Mouse (Mus musculus) midbrain, embryonic 11.5 days (tissue): ENCODE measurements around the gene Fam240a. TPM values are rescaled to one million over a fixed set of nuclear protein-coding genes. Genes with fewer than 3 reads are reported as not detected.

Source experiments
- ATAC-seq: fragments of 200-750 bp; cut with Nextera tagmentation; 2 replicates; pipeline ENCODE4 v1.8.0; 2017; ENCODE audit warnings: moderate TSS enrichment, moderate library complexity; ENCODE audit not compliant: low FRiP score
- DNase-seq: peaks from one replicate; pipeline ENCODE4 v3.0.0; 2015; ENCODE audit warnings: low spot score; ENCODE audit errors: missing footprints
- H3K27ac ChIP-seq: fragments of 300-500 bp; sonication (generic); 2 replicates; pipeline ENCODE4 v1.5.1; 2014; ENCODE audit warnings: low read depth, low read length
- H3K27me3 ChIP-seq: fragments of 300-500 bp; sonication (generic); 2 replicates; pipeline ENCODE4 v1.6.1; 2014; ENCODE audit warnings: mild to moderate bottlenecking, low read length, moderate library complexity, mixed read lengths; ENCODE audit not compliant: control insufficient read depth, insufficient read depth
- H3K36me3 ChIP-seq: fragments of 300-500 bp; sonication (generic); 2 replicates; pipeline ENCODE4 v1.6.1; 2014; ENCODE audit warnings: mild to moderate bottlenecking, low read length, moderate library complexity, mixed read lengths; ENCODE audit not compliant: control insufficient read depth, insufficient read depth
- H3K4me1 ChIP-seq: fragments of 300-500 bp; sonication (generic); 2 replicates; pipeline ENCODE4 v1.6.1; 2014; ENCODE audit warnings: low read length; ENCODE audit not compliant: control insufficient read depth, insufficient read depth
- H3K4me2 ChIP-seq: fragments of 300-500 bp; sonication (generic); 2 replicates; pipeline ENCODE4 v1.6.1; 2014; ENCODE audit warnings: mild to moderate bottlenecking, moderate library complexity
- H3K4me3 ChIP-seq: fragments of 300-500 bp; sonication (generic); 2 replicates; pipeline ENCODE4 v1.5.1; 2014; ENCODE audit warnings: low read depth, low read length
- H3K9ac ChIP-seq: fragments of 300-500 bp; sonication (generic); 2 replicates; pipeline ENCODE4 v1.6.1; 2014; ENCODE audit warnings: low read length
- H3K9me3 ChIP-seq: fragments of 300-500 bp; sonication (generic); 2 replicates; pipeline ENCODE4 v1.6.1; 2016; ENCODE audit warnings: low read length; ENCODE audit not compliant: control insufficient read depth
- WGBS: fragments of 180-500 bp; shearing (Covaris S2); extraction: QIAGEN DNeasy Blood & Tissue Kit; methylation state at CpG from one replicate; pipeline ENCODE4 v1.1.7; 2014; 5-methylcytosine and 5-hydroxymethylcytosine counted together
- polyA plus RNA-seq: library from polyadenylated mRNA; unstranded; fragments of >200 nt; fragmentation: Nextera tagmentation; extraction: Ambion mirVana; gene quantifications from 2 replicates; pipeline ENCODE4 v1.2.1, GENCODE M21; 2014

The Fam240a gene
- polyA plus RNA-seq, 1 experiment from 2014 or later = not detected

GRCm38 (mm10) chr9:110907838-110908630 is 8.6 kb downstream of the Fam240a start:
- no peak overlapping the region for H3K9ac ChIP-seq
- no peak overlapping the region for H3K4me3 ChIP-seq
- H3K27ac ChIP-seq = no peak overlapping the region
- WGBS = 81% methylated on average over 4 of the region's 4 CpGs
- no peaks in the 10 kb centered on the region for H3K9me3 ChIP-seq
- ATAC-seq (no peak), DNase-seq (peak; percentile 71)
- H3K27me3 ChIP-seq = no peaks in the 10 kb centered on the region
- H3K4me2 ChIP-seq = no peak overlapping the region
- H3K36me3 ChIP-seq = no peaks in the 10 kb centered on the region
- H3K4me1 ChIP-seq = no peaks in the 10 kb centered on the region

- no peak overlapping the region for H3K4me2 ChIP-seq
- ATAC-seq = no peak
- no peak overlapping the region for H3K4me3 ChIP-seq
- H3K9ac ChIP-seq = no peak overlapping the region
- H3K4me1 ChIP-seq = no peaks in the 10 kb centered on the region
- 90% methylated on average over 11 of the region's 11 CpGs for WGBS
- no peaks in the 10 kb centered on the region for H3K36me3 ChIP-seq
- H3K9me3 ChIP-seq = no peaks in the 10 kb centered on the region
- no peak overlapping the region for H3K27ac ChIP-seq
- DNase-seq = no peak
- H3K27me3 ChIP-seq = no peaks in the 10 kb centered on the region
Measured at GRCm38 (mm10) chr9:110907201-110907837, 9.3 kb downstream of the Fam240a start.

DNA sequence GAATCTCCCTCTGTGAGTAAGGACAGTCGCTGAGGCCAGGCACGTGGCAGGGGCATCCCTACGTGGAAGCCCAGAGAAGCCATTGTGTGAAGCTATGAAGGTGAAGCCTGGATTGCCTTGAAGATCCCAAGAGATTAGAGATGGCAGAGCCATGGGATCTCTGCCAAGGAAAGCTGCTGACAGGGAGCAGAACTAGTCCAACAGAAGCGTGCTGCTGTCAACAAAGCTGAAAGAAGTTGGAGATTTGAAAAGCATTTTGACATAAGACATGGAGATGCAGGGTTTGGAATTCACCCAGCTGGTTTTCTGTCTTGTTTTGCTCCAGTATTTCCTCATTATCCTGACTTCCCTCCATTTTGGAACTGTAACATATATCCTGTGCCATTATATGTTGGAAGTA is 14.4 kb downstream of the Fam240a start:
- H3K9me3 ChIP-seq = no peaks in the 10 kb centered on the region
- no peak overlapping the region for H3K4me2 ChIP-seq
- DNase-seq (no peak), ATAC-seq (no peak)
- no peaks in the 10 kb centered on the region for H3K4me1 ChIP-seq
- no peaks in the 10 kb centered on the region for H3K36me3 ChIP-seq
- H3K9ac ChIP-seq = no peak overlapping the region
- H3K4me3 ChIP-seq = no peak overlapping the region
- H3K27me3 ChIP-seq = no peaks in the 10 kb centered on the region
- H3K27ac ChIP-seq = no peak overlapping the region
- WGBS = 89% methylated on average over 4 of the region's 4 CpGs

DNA sequence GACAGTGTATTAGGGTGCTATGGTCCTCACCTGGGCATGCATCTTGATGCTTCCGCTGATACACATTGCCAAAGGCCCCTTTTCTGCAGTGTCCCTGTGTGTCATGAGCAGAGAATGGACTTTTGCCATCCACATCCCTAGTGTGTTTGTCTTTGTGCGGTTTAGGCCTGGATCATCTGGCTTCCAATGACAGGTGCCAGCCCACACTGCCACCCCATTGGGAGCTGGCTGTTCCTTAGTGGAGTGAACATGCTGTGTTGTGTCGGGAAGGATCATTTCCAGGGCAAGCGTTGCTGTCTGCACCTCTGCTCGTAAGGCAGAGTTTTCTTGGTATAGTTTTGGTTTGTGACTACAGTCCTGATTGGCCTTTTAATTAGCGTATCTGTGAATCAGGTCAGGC is 15.5 kb downstream of the Fam240a start:
- H3K27ac ChIP-seq = no peak overlapping the region
- no peaks in the 10 kb centered on the region for H3K27me3 ChIP-seq
- no peaks in the 10 kb centered on the region for H3K4me1 ChIP-seq
- no peak for DNase-seq
- no peaks in the 10 kb centered on the region for H3K9me3 ChIP-seq
- no peak for ATAC-seq
- no peak overlapping the region for H3K4me2 ChIP-seq
- H3K36me3 ChIP-seq = no peaks in the 10 kb centered on the region
- no peak overlapping the region for H3K4me3 ChIP-seq
- WGBS = 91% methylated on average over 6 of the region's 6 CpGs
- no peak overlapping the region for H3K9ac ChIP-seq

- Histone ChIP-seq H3K4me2 (no peak overlapping the region), H3K9ac (no peak overlapping the region), H3K4me1 (no peaks in the 10 kb centered on the region), H3K4me3 (no peak overlapping the region), H3K36me3 (no peaks in the 10 kb centered on the region), H3K27ac (no peak overlapping the region), H3K9me3 (no peaks in the 10 kb centered on the region), H3K27me3 (no peaks in the 10 kb centered on the region)
- WGBS = 74% methylated on average over 10 of the region's 10 CpGs
- ATAC-seq (no peak), DNase-seq (no peak)
Measured at GRCm38 (mm10) chr9:110899451-110900008, 17.1 kb downstream of the Fam240a start.

DNA sequence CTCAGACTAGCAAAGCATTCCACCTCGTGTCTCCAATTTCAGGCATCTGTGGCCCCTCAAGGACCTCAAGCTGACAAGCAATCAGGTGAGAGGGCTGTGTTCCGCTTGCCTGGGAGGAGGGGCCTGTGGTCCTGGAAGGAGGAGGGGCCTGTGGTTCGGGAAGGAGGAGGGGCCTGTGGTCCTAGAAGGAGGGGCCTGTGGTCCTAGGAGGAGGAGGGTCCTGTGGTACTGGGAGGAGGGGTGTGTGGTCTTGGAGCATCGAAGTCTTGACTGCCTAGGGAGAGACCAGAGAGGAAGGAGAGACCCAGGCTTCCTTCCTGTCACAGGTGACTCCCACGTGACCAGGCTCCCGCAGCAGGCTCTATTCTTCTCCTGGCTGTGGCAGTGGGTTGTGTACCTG is 20.1 kb downstream of the Fam240a start:
- H3K4me1 ChIP-seq = no peaks in the 10 kb centered on the region
- H3K4me3 ChIP-seq = no peak overlapping the region
- ATAC-seq = peak; percentile 73
- H3K9ac ChIP-seq = no peak overlapping the region
- H3K9me3 ChIP-seq = no peaks in the 10 kb centered on the region
- DNase-seq = no peak
- no peaks in the 10 kb centered on the region for H3K27me3 ChIP-seq
- H3K36me3 ChIP-seq = no peaks in the 10 kb centered on the region
- H3K27ac ChIP-seq = no peak overlapping the region
- 7% methylated on average over 6 of the region's 6 CpGs for WGBS
- H3K4me2 ChIP-seq = peak overlapping the region; percentile 25

DNA sequence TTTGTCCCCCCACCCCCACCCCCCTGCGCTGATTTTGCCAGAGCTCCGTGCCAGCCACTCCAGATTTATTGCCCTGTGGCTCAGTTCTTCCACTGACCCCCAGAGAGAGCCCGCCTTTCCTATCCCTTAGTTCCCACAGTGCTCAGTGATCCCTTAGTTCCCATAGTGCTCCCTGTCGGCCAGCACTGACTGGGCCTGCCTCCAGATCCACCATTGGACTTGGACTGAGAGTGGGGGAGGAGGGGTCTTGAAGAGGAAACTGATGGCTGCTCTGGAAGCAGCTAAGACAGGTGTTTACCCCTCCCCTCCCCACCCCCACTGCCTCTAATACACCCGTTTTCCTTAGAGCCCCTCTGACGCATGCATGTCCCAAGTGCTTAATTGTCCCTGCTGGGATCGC is 20.7 kb downstream of the Fam240a start:
- DNase-seq = no peak
- Histone ChIP-seq H3K9me3 (no peaks in the 10 kb centered on the region), H3K9ac (no peak overlapping the region), H3K27me3 (no peaks in the 10 kb centered on the region), H3K4me2 (peak overlapping the region; percentile 25), H3K27ac (no peak overlapping the region), H3K4me3 (no peak overlapping the region), H3K36me3 (no peaks in the 10 kb centered on the region), H3K4me1 (no peaks in the 10 kb centered on the region)
- ATAC-seq = peak; percentile 33; the same call in 1 of the 2 replicates
- 19% methylated on average over 7 of the region's 7 CpGs for WGBS

- WGBS = 60% methylated on average over 5 of the region's 5 CpGs
- Histone ChIP-seq H3K36me3 (no peaks in the 10 kb centered on the region), H3K9me3 (no peaks in the 10 kb centered on the region), H3K27me3 (no peaks in the 10 kb centered on the region), H3K4me3 (no peak overlapping the region), H3K27ac (no peak overlapping the region), H3K9ac (no peak overlapping the region), H3K4me2 (no peak overlapping the region), H3K4me1 (no peaks in the 10 kb centered on the region)
- ATAC-seq (no peak), DNase-seq (no peak)
Measured at GRCm38 (mm10) chr9:110895507-110895906, 21.2 kb downstream of the Fam240a start.

DNA sequence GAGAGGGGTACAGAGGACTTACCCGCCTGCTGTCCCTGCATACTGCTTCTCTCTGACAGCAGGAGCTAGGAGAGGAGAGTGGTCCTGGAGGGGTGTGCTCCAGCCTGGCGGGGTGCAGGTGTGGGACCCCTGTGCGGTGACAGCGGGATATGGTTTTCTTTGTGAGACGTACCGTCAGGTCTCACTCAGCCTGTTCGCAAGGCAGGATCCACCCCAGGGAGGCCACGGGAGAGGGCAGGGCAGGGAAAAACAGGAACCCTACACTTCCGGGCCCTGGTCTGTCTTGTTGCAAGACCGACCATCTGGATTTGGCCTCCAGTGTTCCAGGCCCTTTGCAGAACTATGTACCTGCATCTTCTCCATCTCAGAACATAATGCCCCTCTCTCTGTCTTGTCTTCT is 23.2 kb downstream of the Fam240a start:
- no peaks in the 10 kb centered on the region for H3K4me1 ChIP-seq
- ATAC-seq = no peak
- H3K36me3 ChIP-seq = no peaks in the 10 kb centered on the region
- no peak overlapping the region for H3K27ac ChIP-seq
- no peak overlapping the region for H3K4me3 ChIP-seq
- DNase-seq = no peak
- 57% methylated on average over 10 of the region's 10 CpGs for WGBS
- H3K9me3 ChIP-seq = no peaks in the 10 kb centered on the region
- no peak overlapping the region for H3K4me2 ChIP-seq
- H3K27me3 ChIP-seq = no peaks in the 10 kb centered on the region
- no peak overlapping the region for H3K9ac ChIP-seq
